In the genomic region with DNA sequence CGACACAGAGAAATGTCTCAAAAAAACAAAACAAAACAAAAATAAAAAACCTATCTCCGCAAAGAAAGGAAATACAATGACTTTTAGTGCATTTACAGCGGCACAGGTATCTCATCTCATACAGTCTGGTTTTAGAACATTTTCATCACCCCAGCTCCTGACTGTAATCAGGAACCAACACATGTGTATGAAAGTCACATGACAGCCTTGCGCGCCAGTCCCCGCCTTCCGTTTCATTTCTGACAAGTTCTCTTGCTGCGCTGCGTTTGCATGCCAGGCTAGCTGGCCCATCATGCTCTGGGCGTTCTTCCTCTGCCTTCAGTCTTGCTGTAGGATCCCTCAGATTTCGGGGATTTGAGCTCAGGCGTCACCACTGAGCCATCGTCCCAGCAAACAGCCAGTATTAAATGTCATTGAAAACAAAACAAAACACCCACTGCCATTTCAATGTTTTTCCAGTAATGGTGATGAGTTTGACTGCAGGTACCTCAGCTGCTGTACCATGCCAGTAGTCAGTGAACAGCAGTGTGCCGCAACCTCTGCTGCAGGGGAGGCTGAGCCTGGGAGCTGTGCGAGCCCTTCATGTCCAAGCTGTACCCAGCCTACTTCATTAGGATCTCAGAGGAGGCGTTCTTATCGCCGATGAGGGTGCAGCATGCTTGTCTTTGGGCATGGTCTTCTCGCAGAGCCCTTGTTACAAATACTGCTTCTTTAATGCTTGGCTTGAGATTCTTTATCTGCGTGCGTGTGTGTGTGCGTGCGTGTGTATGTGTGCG, we compare ENCODE assay signal across 21 mouse cellular contexts. TPM values are rescaled to one million over a fixed set of nuclear protein-coding genes. Genes with fewer than 3 reads are reported as not detected.
DNase-seq lines count a peak whose midpoint lies in the region; ATAC-seq lines count a peak whose summit lies in the region.
"Had no signal": no experiment of that assay in that cellular context is flagged by ENCODE, and none has a peak within 500 bp of the region (broad histone marks: within the 10 kb centered on the region; RNA-seq: fewer than 3 reads in every experiment).

No protein-coding gene starts in this region.

- peak overlapping the region; percentile 95 for H3K27ac ChIP-seq in liver, embryonic 13.5 days
- H3K27ac ChIP-seq: forebrain, embryonic 15.5 days; heart, adult 2 months; hindbrain, embryonic 15.5 days; limb, embryonic 10.5 days had no signal

- H3K27me3 ChIP-seq in erythroblast, embryonic 14.5 days (ENCODE audit: control insufficient read depth) = no peaks in the 10 kb centered on the region
- no peaks in the 10 kb centered on the region for H3K27me3 ChIP-seq in liver, embryonic 13.5 days
- H3K27me3 ChIP-seq: forebrain, embryonic 15.5 days; hindbrain, embryonic 15.5 days had no signal

- ATAC-seq in liver, embryonic 13.5 days (ENCODE audit: low read depth) = peak; percentile 85
- ATAC-seq in megakaryocyte-erythroid progenitor cell, adult 5-6 weeks (replicated peaks; ENCODE audit: low FRiP score, low TSS enrichment, poor library complexity, severe bottlenecking) = peak; percentile 88
- ATAC-seq: forebrain, embryonic 15.5 days had no signal

- H3K9me3 ChIP-seq in erythroblast, embryonic 14.5 days (ENCODE audit: control insufficient read depth, low read length) = peaks cover 9% of the 10 kb centered on the region
- H3K9me3 ChIP-seq in liver, embryonic 13.5 days (replicated peaks) = no peaks in the 10 kb centered on the region; the same call in 1 of the 2 replicates
- H3K9me3 ChIP-seq: forebrain, embryonic 15.5 days; hindbrain, embryonic 15.5 days; limb, embryonic 10.5 days had no signal

- peak; percentile 70 for DNase-seq in c-Kit-positive CD71-positive TER-119-negative erythroid progenitor cells, embryonic 14.5 days (ENCODE audit: low read depth)
- DNase-seq in liver, embryonic 13.5 days = no peak
- DNase-seq in adrenal gland, postnatal 36 days = no peak
- DNase-seq in right cerebral cortex, postnatal 25 days = no peak
- DNase-seq in left cerebral cortex, adult 8-10 months (ENCODE audit: low spot score in 2 of 2) = no peak
- DNase-seq: adrenal gland, postnatal 10 days; cerebellum, adult 8-10 months; gastrocnemius, postnatal 14 days; heart, adult 2 months; heart, postnatal 36 days; kidney, adult 18-20 months; kidney, postnatal 10 days; layer of hippocampus, postnatal 36 days; lung, postnatal 14 days; spleen, adult 18-20 months had no signal

- H3K9ac ChIP-seq in liver, embryonic 13.5 days = peak overlapping the region; percentile 60; the same call in 1 of the 2 replicates
- H3K9ac ChIP-seq: forebrain, embryonic 15.5 days; hindbrain, embryonic 15.5 days had no signal

- peak overlapping the region; percentile 60 for H3K4me3 ChIP-seq in erythroblast, embryonic 14.5 days (replicated peaks)
- H3K4me3 ChIP-seq in liver, embryonic 13.5 days (replicated peaks) = peak overlapping the region; percentile 30; the same call in 1 of the 2 replicates
- H3K4me3 ChIP-seq: forebrain, embryonic 15.5 days; heart, adult 2 months; hindbrain, embryonic 15.5 days; limb, embryonic 10.5 days had no signal

- peaks cover 86% of the 10 kb centered on the region for H3K36me3 ChIP-seq in erythroblast, embryonic 14.5 days (ENCODE audit: control insufficient read depth)
- peaks cover 56% of the 10 kb centered on the region for H3K36me3 ChIP-seq in liver, embryonic 13.5 days

- peaks cover 65% of the 10 kb centered on the region for H3K4me1 ChIP-seq in erythroblast, embryonic 14.5 days (ENCODE audit: control insufficient read depth)
- peaks cover 62% of the 10 kb centered on the region for H3K4me1 ChIP-seq in liver, embryonic 13.5 days (replicated peaks)
- H3K4me1 ChIP-seq: forebrain, embryonic 15.5 days; hindbrain, embryonic 15.5 days; limb, embryonic 10.5 days had no signal

- peak overlapping the region; percentile 54 for H3K4me2 ChIP-seq in liver, embryonic 13.5 days
- H3K4me2 ChIP-seq: forebrain, embryonic 15.5 days; hindbrain, embryonic 15.5 days; midbrain, embryonic 11.5 days had no signal

- whole genome bisulfite sequencing in liver, embryonic 13.5 days (ENCODE audit: insufficient replicate concordance) = 66% methylated on average over 24 of the region's 24 CpGs

RNA-seq across cellular contexts. Expression of a gene that starts 16.7 kb away (rescaled TPM):
- 1.1 and 1.2 TPM in 2 replicates for polyA plus RNA-seq in erythroblast, embryonic 14.5 days (2012)
- polyA plus RNA-seq in liver, embryonic 13.5 days (2015; fragmentation: Nextera tagmentation; extraction: Ambion mirVana) = 37.6 and 43.6 TPM in 2 replicates
- 43.7 and 46.6 TPM in 2 replicates for total RNA-seq in megakaryocyte-erythroid progenitor cell, adult 5-6 weeks (2014; fragmentation: Nextera tagmentation)
- 38.9 and 52.9 TPM in 2 replicates for total RNA-seq in megakaryocyte-erythroid progenitor cell, adult 5-6 weeks (2017)
- 10 to 100 TPM; 54.7 to 66.0 TPM for total RNA-seq in adrenal gland, postnatal 36 days (2021)
- 10 to 100 TPM; 56.2 to 72.5 (median 59.8) TPM for total RNA-seq in left cerebral cortex, adult 8-10 months (2022)

RNA-seq across cellular contexts. Expression of a gene that starts 44.3 kb away (rescaled TPM):
- 0.18 and 0.22 TPM in 2 replicates for polyA plus RNA-seq in erythroblast, embryonic 14.5 days (2012)
- 8.5 and 10.9 TPM in 2 replicates for polyA plus RNA-seq in liver, embryonic 13.5 days (2015; fragmentation: Nextera tagmentation; extraction: Ambion mirVana)
- total RNA-seq in megakaryocyte-erythroid progenitor cell, adult 5-6 weeks (2014; fragmentation: Nextera tagmentation) = 21.4 and 49.6 TPM in 2 replicates
- 27.0 and 37.0 TPM in 2 replicates for total RNA-seq in megakaryocyte-erythroid progenitor cell, adult 5-6 weeks (2017)
- 1 to 10 TPM; 7.1 to 7.7 TPM for total RNA-seq in adrenal gland, postnatal 36 days (2021)
- 10 to 100 TPM; 52.1 to 59.6 (median 56.5) TPM for total RNA-seq in left cerebral cortex, adult 8-10 months (2022)

RNA-seq across cellular contexts. Expression of a gene that starts 51.1 kb away (rescaled TPM):
- polyA plus RNA-seq in erythroblast, embryonic 14.5 days (2012) = 7.3 and 8.4 TPM in 2 replicates
- polyA plus RNA-seq in liver, embryonic 13.5 days (2015; fragmentation: Nextera tagmentation; extraction: Ambion mirVana) = 46.3 and 47.0 TPM in 2 replicates
- total RNA-seq in megakaryocyte-erythroid progenitor cell, adult 5-6 weeks (2014; fragmentation: Nextera tagmentation) = 30.4 and 54.3 TPM in 2 replicates
- total RNA-seq in megakaryocyte-erythroid progenitor cell, adult 5-6 weeks (2017) = 24.3 and 28.3 TPM in 2 replicates
- 100 to 1,000 TPM; 132 to 137 TPM for total RNA-seq in adrenal gland, postnatal 36 days (2021)
- total RNA-seq in left cerebral cortex, adult 8-10 months (2022) = 100 to 1,000 TPM; 218 to 257 (median 233) TPM
